Mouse (Mus musculus) gastrocnemius, postnatal 10 days (tissue): ENCODE measurements around the gene Olfr1129. TPM values are rescaled to one million over a fixed set of nuclear protein-coding genes. Genes with fewer than 3 reads are reported as not detected.
"Not testable (repeated sequence)": the region's sequence is repeated elsewhere in the genome, so short reads cannot be mapped to it uniquely, and the experiment has no call there.

Source experiments
- DNase-seq: peaks from one replicate; pipeline ENCODE4 v3.0.0; 2021; ENCODE audit warnings: mixed read lengths
- long read RNA-seq, 2 experiments: library from polyadenylated mRNA; stranded (forward); transcript quantifications; one replicate each; pipeline ENCODE4 v2.0.0; 2021
- total RNA-seq, 2 experiments: library from RNA; stranded (reverse); gene quantifications; 2 replicates each; pipeline ENCODE4 v1.2.3; 2021

Olfr1129 gene
- not detected for total RNA-seq
- long read RNA-seq, experiment 1 = 0 reads
- long read RNA-seq, experiment 2 = 0 reads

DNA sequence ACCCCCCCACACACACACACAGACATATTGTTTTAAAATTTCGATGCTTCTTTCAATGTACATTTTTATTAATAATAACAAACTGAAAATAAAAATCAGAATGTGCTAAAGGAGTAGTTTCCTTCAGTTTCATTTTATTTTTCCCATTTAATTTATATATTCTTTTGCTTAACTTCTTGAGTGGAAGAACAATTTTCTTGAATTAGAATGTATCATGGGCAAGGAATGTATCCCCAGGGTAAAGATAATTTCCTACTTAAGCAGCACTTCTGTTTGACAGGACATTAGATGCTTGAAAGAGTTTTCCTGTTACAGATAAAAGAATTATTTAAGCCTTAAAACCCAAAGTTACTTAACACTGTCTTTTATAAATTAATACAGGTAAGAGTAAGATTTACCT lies at the start of gene Olfr1129:
TSS of gene Olfr1129 (plus strand) at position 301 of the 400 bp plus-strand sequence.
- DNase-seq = not testable (repeated sequence)

DNA sequence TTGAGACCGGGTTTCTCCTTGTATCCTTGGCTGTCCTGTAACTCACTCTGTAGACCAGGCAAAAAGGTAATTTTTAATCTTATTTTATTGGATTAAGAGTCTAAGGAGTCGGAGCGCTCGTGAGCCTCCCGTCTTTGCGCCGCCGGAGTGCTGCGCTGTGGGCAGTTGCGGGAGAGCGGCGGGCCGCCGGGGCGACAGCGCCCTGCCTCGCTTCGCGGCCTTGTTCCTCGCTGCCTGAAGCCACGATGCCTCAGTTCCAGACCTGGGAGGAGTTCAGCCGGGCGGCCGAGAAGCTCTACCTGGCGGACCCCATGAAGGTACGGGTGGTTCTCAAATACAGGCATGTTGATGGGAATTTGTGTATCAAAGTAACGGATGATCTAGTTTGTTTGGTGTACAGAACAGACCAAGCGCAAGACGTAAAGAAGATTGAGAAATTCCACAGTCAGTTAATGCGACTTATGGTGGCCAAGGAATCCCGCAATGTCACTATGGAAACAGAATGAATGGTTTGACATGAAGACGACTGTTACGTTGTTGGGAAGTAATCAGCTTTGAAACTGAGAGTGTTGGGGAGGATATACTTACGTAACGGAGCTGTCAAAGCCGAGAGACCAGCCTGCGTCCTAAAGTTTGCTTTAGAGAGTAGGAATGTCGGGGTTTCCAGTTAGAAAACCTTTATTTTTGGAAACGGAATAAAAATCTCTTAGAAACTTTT lies 47.6 kb upstream of the Olfr1129 start:
- not testable (repeated sequence) for DNase-seq

DNA sequence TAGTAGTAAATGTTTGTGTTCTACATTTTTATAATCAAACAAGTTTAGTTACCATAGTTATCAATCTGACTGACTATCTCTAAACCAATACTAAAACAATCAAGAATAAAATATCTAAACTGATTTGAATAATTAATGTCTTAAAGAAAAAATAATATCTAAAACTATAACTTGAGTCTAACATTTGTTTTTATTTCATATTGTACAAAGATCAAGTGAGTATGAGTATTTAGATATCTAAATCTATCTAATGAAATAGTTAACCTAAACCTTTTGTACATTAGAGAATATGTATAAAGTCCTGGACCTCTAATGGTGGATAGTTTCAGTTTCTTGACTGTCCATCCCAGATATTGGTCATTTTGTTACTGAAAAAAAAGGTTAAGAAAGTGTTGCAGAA lies 42.2 kb upstream of the Olfr1129 start, which contains the start of gene Olfr153:
TSS of gene Olfr153 (plus strand) at position 301 of the 400 bp plus-strand sequence.
- DNase-seq = no peak

DNA sequence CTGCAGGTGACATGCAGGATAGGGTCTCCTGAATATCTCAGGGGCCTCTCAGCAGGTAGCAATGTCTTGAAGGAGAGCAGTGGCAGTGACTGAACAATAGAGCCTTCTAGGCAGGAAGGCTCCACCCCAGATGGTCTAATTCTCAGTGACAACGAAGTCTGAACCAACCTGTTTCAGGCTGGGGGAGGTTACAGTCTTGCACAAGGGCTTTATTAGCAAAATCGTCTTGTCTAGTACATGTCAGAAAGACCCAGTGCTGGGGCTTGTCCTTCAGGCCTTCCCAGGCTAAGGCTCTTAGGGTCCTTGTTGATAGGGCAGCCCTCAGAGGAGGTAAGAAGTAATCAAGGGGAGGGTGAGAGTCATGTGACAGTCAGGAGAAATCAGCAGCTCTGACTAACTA lies 38.9 kb upstream of the Olfr1129 start:
- no peak for DNase-seq

DNA sequence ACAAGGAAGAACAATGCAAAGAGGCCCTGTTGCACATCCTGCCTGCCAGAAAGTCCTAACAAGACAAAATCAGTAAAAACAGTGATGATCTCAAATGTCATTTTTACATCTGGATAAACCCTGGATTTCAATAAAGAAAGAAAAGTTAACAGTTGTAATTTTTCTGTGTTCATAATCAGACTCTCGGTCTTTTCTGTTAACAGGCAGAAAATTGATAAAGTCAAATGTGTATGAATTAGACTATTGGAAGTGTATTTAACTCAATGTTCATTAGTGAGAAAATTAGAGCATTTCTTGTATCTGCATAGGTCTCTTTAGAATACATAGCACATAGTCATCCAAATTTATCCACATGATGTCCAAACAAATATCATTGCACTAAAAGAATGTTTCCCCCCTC lies 28.3 kb upstream of the Olfr1129 start, which contains the start of gene Olfr1128:
TSS of gene Olfr1128 (minus strand) at position 101 of the 400 bp plus-strand sequence.
- DNase-seq = no peak

DNA sequence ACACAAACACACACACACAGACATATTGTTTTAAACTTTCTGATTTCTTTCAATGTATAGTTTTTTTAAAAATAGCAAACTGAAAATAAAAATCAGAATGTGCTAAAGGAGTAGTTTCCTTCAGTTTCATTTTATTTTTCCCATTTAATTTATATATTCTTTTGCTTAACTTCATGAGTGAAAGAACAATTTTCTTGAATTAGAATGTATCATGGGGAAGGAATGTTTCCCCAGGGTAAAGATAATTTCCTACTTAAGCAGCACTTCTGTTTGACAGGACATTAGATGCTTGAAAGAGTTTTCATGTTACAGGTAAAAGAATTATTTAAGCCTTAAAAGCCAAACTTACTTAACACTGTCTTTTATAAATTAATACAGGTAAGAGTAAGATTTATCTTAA lies 32.2 kb downstream of the Olfr1129 start, which contains the start of gene Olfr1130:
TSS of gene Olfr1130 (plus strand) at position 301 of the 400 bp plus-strand sequence.
- DNase-seq = not testable (repeated sequence)

DNA sequence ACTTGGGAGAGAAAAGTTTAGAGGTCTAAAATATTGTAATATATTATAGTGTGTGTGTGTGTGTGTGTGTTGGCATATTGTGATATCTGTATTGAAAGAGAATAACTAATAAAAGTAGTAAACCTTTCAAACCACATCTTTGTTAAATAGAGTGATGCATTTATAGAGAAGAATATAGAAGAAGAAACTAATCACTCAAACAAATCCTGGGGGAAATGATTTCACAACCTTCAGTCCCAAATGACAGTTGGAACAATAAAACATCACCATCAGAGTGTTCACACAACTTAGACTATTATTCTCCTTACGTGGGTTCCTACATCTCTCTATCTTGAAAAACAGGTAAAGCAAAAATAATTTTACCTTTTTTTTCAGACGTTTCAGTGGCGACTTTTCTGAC lies 53.1 kb downstream of the Olfr1129 start, which contains the start of gene Olfr1131:
TSS of gene Olfr1131 (plus strand) at position 301 of the 400 bp plus-strand sequence.
- DNase-seq = no peak

Other genes starting within 250 kb of the Olfr1129 start
- gene Olfr1120, start 219.1 kb upstream of the Olfr1129 start, total RNA-seq = not detected
- not detected for gene Olfr1121, start 204.0 kb upstream of the Olfr1129 start, total RNA-seq
- not detected for gene Olfr1122, start 188.1 kb upstream of the Olfr1129 start, total RNA-seq
- not detected for gene Olfr1123, start 157.3 kb upstream of the Olfr1129 start, total RNA-seq
- not detected for gene Olfr1124, start 143.6 kb upstream of the Olfr1129 start, total RNA-seq
- not detected for gene Olfr1126, start 119.9 kb upstream of the Olfr1129 start, total RNA-seq
- gene Pramel7, start 76.8 kb upstream of the Olfr1129 start, total RNA-seq = not detected
- not detected for gene Pramel6, start 67.3 kb upstream of the Olfr1129 start, total RNA-seq
- not detected for gene Olfr153, start 42.1 kb upstream of the Olfr1129 start, total RNA-seq
- not detected for gene Olfr1128, start 28.4 kb upstream of the Olfr1129 start, total RNA-seq
- not detected for gene Olfr1130, start 32.3 kb downstream of the Olfr1129 start, total RNA-seq
- not detected for gene Olfr1131, start 53.2 kb downstream of the Olfr1129 start, total RNA-seq
- gene Olfr1132, start 63.6 kb downstream of the Olfr1129 start, total RNA-seq = not detected
- not detected for gene Olfr1133, start 73.5 kb downstream of the Olfr1129 start, total RNA-seq
- gene Olfr1134, start 84.6 kb downstream of the Olfr1129 start, total RNA-seq = not detected
- gene Olfr1135, start 99.8 kb downstream of the Olfr1129 start, total RNA-seq = not detected
- gene Olfr1136, start 120.0 kb downstream of the Olfr1129 start, total RNA-seq = not detected
- gene Olfr1137, start 139.3 kb downstream of the Olfr1129 start, total RNA-seq = not detected
- not detected for gene Olfr1138, start 166.1 kb downstream of the Olfr1129 start, total RNA-seq
- not detected for gene Olfr1140, start 169.8 kb downstream of the Olfr1129 start, total RNA-seq
- not detected for gene Olfr1141, start 180.1 kb downstream of the Olfr1129 start, total RNA-seq
- gene Olfr152, start 205.6 kb downstream of the Olfr1129 start, total RNA-seq = not detected
- not detected for gene Olfr1143, start 226.7 kb downstream of the Olfr1129 start, total RNA-seq
- not detected for gene Olfr1145, start 235.9 kb downstream of the Olfr1129 start, total RNA-seq